Mouse (Mus musculus): ENCODE results near the gene Psmd12.

Gene Psmd12

GRCm38 (mm10) chr11:107479053-107479861, at the start of gene Psmd12:
Gene Psmd12, plus strand, starts transcription at chr11:107479484.
- peak; percentile 98 for DNase-seq (ENCODE audit: low spot score)

DNA sequence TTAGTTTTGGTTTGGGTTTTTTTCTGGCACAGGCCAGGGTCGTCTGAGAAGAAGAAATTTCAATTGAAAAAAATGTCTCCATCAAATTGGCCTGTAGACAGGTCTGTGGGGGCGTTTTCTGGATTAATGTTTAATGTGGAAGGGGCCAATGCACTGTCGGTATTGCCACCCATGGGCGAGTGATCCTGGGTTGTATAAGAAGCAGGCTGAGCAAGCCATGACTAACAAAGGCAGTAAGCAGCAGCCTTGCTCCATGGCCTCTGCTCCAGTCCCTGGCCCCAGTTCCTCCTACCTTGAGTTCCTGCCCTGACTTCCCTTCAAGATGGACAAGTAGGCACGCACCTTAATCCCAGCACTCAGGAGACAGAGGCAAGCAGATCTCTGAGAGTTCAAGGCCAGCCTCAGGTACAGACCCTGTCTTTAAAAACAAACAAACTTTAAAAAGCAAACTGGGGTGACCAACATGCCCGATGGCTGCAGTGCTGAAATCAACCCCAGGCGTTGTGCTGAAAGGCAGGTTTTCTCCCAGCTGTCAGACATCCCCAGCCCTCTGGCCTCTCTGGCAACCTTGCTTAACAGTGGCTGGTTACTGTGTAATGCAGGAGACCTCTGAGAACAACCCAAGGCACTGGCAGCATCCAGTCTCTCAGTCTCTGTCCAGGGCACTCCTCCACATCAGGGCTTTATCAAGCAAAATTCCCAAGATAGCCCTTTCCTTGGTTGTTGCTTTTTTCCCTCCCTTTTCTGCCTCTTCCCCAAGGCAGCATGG, 47.9 kb upstream of the Psmd12 start:
- no peak for DNase-seq (ENCODE audit: low spot score)

- no peak for DNase-seq (ENCODE audit: low spot score)
Measured at GRCm38 (mm10) chr11:107435776-107436449, 43.4 kb upstream of the Psmd12 start.

DNA sequence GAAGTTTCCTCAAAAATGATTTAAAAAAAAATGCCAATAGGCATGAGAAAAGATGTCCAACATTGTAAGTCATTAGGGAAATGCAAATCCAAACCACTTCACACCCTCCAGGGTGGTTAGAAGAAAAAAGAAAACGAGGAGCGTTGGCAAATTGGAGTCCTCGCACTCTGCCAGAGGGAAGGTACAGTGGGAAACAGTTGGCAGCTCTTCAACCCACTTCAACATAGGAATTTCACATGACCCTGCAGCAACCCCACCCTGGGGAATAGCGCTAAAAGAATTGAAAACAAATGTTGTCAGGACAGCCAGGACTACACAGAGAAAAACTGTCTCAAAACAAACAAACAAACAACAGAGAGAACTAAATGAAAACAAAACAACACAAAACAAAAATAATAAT, 41.6 kb upstream of the Psmd12 start:
- no peak for DNase-seq (ENCODE audit: low spot score)

- no peak for DNase-seq (ENCODE audit: low spot score)
Measured at GRCm38 (mm10) chr11:107438140-107438539, 41.1 kb upstream of the Psmd12 start.

DNA sequence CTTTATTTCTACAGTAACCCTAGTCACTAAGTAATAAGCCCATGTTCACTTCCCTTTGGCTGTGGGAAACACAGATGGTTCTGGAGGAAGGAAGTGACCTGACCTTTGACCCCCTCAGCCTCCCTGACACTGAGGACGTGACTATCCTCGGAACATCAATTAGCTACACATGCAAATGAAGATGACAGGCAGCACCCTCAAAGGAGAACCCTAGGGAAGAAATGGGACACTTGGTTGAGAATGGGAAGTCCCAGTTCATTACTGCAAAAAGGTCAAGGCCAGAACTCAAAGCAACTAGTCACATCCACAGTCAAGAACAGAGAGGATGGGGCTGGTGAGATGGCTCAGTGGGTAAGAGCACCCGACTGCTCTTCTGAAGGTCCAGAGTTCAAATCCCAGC, 38.2 kb upstream of the Psmd12 start:
- DNase-seq (ENCODE audit: low spot score), result no peak

- DNase-seq (ENCODE audit: low spot score), result no peak
Measured at GRCm38 (mm10) chr11:107443121-107444095, 35.9 kb upstream of the Psmd12 start.

- DNase-seq (ENCODE audit: low spot score), result no peak
Measured at GRCm38 (mm10) chr11:107445683-107446082, 33.6 kb upstream of the Psmd12 start.

DNA sequence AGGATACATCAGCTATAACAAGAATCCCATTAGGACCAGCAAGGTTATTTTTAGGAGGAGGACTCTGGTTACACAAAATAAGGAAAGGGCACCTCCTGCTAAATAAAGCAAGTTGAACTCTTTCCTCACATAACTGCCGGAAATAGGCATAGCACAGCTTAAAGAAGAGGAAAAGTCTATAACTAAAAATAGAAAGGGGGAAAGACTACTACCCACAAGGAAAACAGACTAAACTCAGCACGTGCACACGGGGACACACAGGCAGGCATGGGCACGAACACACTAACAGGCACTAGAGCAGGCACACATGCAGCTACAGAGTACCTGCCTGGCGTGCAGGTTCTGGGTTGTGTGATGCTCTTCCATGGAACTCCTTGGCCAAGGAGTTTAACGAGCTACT, 32.6 kb upstream of the Psmd12 start:
- no peak for DNase-seq (ENCODE audit: low spot score)

DNA sequence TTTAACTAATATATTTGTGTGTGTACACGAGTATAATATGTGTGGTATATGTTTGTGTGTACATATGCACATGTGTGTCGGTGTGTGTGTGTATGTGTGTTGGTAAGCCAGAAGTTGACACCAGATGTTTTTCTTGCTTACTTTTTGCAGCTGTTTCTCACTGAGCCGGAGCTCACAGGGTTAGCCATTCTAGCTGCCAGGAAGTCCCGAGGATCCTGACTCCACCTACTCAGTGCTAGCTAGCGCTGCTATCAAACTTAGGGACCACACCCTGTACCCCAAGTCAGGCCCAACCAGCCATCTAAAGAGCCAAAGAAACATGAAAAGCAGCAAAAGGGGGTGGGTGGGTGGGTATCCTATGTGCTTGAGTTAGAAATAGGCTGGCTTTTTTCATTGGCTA, 31.9 kb upstream of the Psmd12 start:
- DNase-seq (ENCODE audit: low spot score), result no peak

- DNase-seq (ENCODE audit: low spot score), result no peak
Measured at GRCm38 (mm10) chr11:107447915-107448314, 31.4 kb upstream of the Psmd12 start.

- no peak for DNase-seq (ENCODE audit: low spot score)
Measured at GRCm38 (mm10) chr11:107449169-107449910, 29.9 kb upstream of the Psmd12 start.

- no peak for DNase-seq (ENCODE audit: low spot score)
Measured at GRCm38 (mm10) chr11:107450097-107450496, 29.2 kb upstream of the Psmd12 start.

GRCm38 (mm10) chr11:107451106-107451505, 28.2 kb upstream of the Psmd12 start:
- DNase-seq (ENCODE audit: low spot score), result no peak

DNA sequence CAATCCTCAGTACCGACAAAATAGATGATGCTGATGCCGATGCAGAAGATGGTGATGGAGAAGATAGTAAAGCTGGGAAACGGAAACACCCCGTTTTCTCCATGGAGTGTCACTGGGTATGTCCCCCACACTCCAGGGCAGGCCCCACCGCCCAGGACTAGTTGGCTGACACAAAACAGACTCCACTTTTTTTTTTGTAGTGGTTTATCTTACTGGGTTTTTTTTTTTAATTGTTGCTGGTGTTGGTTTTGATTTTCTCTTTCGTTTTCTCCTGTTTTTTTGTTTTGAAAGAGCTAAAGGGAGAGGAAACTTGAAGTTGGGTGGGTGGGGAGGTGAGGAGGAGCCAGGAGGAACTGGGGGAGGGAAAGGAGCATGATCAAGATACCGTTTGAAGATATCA, 27.2 kb upstream of the Psmd12 start:
- no peak for DNase-seq (ENCODE audit: low spot score)

- DNase-seq (ENCODE audit: low spot score), result no peak
Measured at GRCm38 (mm10) chr11:107454546-107455462, 24.5 kb upstream of the Psmd12 start.

DNA sequence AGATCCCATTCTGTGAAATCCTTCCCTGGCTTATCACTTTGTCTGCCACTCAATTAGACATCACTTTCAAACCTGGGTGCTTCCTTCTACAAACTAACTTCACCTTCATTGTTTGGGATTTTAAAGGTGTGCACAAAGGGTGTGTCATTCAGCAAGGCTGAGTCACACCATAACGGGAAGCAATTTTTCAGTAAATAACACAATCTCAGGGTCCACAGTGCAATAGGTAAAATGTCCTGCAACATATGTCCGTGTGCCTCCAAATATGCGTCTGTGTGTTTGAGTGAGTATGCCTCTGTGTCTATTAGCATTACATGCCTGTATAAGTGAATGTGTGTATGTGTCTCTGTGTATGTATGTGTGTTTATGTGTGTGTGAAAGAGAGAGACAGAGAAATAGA, 22.0 kb upstream of the Psmd12 start:
- no peak for DNase-seq (ENCODE audit: low spot score)

DNA sequence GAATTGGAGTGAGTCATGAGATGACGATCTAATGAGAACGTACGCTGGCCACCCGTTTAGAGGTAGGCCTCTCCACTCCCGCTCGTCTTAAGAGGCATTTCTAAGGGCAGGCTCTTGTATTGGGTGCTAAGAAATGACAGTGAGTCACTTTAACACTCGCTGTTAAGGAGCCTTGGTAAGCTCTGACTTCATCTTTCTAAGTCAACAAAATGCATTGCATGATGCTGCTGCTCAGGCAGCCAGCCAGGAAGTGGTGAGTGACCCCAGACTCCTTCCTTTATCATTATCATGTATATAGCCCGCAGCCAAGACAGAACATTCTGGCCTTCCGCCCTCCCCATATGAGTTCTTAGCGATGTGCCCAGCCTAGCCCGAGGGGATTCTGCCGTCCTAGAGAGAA, 21.0 kb upstream of the Psmd12 start:
- no peak for DNase-seq (ENCODE audit: low spot score)

DNA sequence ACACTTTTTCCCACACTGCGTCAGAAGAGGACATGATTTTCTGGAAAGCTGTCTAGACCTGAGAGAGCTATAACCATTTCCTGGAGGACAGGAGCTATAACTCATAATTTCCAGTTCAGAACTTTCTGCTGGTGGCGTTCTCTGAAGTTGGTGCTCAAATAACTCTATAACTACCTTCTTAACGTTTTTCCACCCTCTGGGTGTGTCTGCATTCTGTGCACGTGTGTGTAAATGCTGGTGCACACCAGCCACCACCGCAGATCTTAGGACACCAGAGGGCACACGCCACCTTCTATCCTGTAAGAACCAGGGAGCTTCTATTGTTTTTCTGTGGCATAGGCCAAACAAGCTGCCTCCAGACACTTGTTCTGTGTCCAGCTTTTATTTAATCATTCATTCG, 20.3 kb upstream of the Psmd12 start:
- no peak for DNase-seq (ENCODE audit: low spot score)

GRCm38 (mm10) chr11:107459828-107460227, 19.5 kb upstream of the Psmd12 start:
- no peak for DNase-seq (ENCODE audit: low spot score)
